Mouse (Mus musculus) midbrain, embryonic 11.5 days (tissue): Measurements from ENCODE around the gene Tex101. TPM values are rescaled to one million over a fixed set of nuclear protein-coding genes. Genes with fewer than 3 reads are reported as not detected.
A peak's percentile ranks its signal among the peaks of the same experiment; 100 is the strongest.
"Not testable (repeated sequence)": the region's sequence is repeated elsewhere in the genome, so short reads cannot be mapped to it uniquely, and the experiment has no call there.

Experiments
- ATAC-seq: fragments of 200-750 bp; cut with Nextera tagmentation; 2 replicates; pipeline ENCODE4 v1.8.0; 2017; ENCODE audit warnings: moderate TSS enrichment, moderate library complexity; ENCODE audit not compliant: low FRiP score
- DNase-seq: peaks from one replicate; pipeline ENCODE4 v3.0.0; 2015; ENCODE audit warnings: low spot score; ENCODE audit errors: missing footprints
- H3K27ac ChIP-seq: fragments of 300-500 bp; sonication (generic); 2 replicates; pipeline ENCODE4 v1.5.1; 2014; ENCODE audit warnings: low read depth, low read length
- H3K27me3 ChIP-seq: fragments of 300-500 bp; sonication (generic); 2 replicates; pipeline ENCODE4 v1.6.1; 2014; ENCODE audit warnings: mild to moderate bottlenecking, low read length, moderate library complexity, mixed read lengths; ENCODE audit not compliant: control insufficient read depth, insufficient read depth
- H3K36me3 ChIP-seq: fragments of 300-500 bp; sonication (generic); 2 replicates; pipeline ENCODE4 v1.6.1; 2014; ENCODE audit warnings: mild to moderate bottlenecking, low read length, moderate library complexity, mixed read lengths; ENCODE audit not compliant: control insufficient read depth, insufficient read depth
- H3K4me1 ChIP-seq: fragments of 300-500 bp; sonication (generic); 2 replicates; pipeline ENCODE4 v1.6.1; 2014; ENCODE audit warnings: low read length; ENCODE audit not compliant: control insufficient read depth, insufficient read depth
- H3K4me2 ChIP-seq: fragments of 300-500 bp; sonication (generic); 2 replicates; pipeline ENCODE4 v1.6.1; 2014; ENCODE audit warnings: mild to moderate bottlenecking, moderate library complexity
- H3K4me3 ChIP-seq: fragments of 300-500 bp; sonication (generic); 2 replicates; pipeline ENCODE4 v1.5.1; 2014; ENCODE audit warnings: low read depth, low read length
- H3K9ac ChIP-seq: fragments of 300-500 bp; sonication (generic); 2 replicates; pipeline ENCODE4 v1.6.1; 2014; ENCODE audit warnings: low read length
- H3K9me3 ChIP-seq: fragments of 300-500 bp; sonication (generic); 2 replicates; pipeline ENCODE4 v1.6.1; 2016; ENCODE audit warnings: low read length; ENCODE audit not compliant: control insufficient read depth
- WGBS: fragments of 180-500 bp; shearing (Covaris S2); extraction: QIAGEN DNeasy Blood & Tissue Kit; methylation state at CpG from one replicate; pipeline ENCODE4 v1.1.7; 2014; 5-methylcytosine and 5-hydroxymethylcytosine counted together
- polyA plus RNA-seq: library from polyadenylated mRNA; unstranded; fragments of >200 nt; fragmentation: Nextera tagmentation; extraction: Ambion mirVana; gene quantifications from 2 replicates; pipeline ENCODE4 v1.2.1, GENCODE M21; 2014

The Tex101 gene
- polyA plus RNA-seq, 1 experiment from 2014 or later, result not detected

- Histone ChIP-seq H3K27me3 (no peaks in the 10 kb centered on the region), H3K9me3 (no peaks in the 10 kb centered on the region), H3K4me3 (no peak overlapping the region), H3K4me2 (no peak overlapping the region), H3K4me1 (no peaks in the 10 kb centered on the region), H3K36me3 (no peaks in the 10 kb centered on the region), H3K9ac (no peak overlapping the region), H3K27ac (no peak overlapping the region)
- 83% methylated on average over 6 of the region's 6 CpGs for WGBS
- DNase-seq (no peak), ATAC-seq (no peak)
These were observed 53.5 kb downstream of the Tex101 start for GRCm38 (mm10) chr7:24622967-24623366.

- Histone ChIP-seq H3K36me3 (no peaks in the 10 kb centered on the region), H3K9ac (no peak overlapping the region), H3K27ac (no peak overlapping the region), H3K9me3 (no peaks in the 10 kb centered on the region), H3K4me2 (no peak overlapping the region), H3K4me1 (no peaks in the 10 kb centered on the region), H3K4me3 (no peak overlapping the region), H3K27me3 (no peaks in the 10 kb centered on the region)
- WGBS, result 90% methylated on average over 3 of the region's 3 CpGs
- ATAC-seq (no peak), DNase-seq (peak; percentile 80)
These were observed 55.3 kb downstream of the Tex101 start for GRCm38 (mm10) chr7:24621193-24621592.

DNA sequence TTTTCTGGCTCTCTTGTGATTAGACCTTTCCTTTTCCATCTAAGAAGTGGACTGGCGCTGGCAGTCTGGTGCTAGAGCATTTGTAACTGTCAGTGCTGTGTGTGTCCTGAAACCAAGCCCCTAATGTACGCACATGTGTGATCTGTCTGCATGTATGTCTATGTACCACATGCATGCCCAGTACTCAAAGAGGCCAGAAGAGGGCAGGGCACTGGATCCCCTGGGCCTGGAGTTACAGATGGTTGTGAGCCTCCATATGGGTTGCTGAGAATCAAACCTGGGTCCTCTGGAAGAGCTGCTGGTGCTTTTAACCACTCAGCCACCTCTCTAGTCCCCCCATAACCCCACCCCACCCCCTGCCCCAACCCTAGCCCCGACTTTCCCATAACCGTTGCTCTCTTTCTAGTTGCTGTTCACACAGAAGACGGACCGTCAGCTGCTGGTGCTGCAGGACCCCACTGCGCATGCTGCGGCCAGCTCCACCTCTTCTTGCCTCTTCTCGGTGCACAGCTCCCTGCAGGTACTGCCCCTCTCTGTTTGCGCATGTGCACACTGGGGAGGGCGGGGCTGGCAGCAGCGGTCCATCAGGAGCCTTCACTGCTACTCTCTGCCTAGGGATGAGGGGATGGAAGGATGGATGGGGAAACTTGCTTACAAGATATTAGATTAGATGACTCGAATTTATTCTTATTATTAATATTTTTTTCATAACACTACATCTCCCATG is 56.6 kb downstream of the Tex101 start:
- 53% methylated on average over 13 of the region's 13 CpGs for WGBS

GRCm38 (mm10) chr7:24618374-24618773 is 58.1 kb downstream of the Tex101 start:
- H3K27me3 ChIP-seq, DNase-seq, H3K36me3 ChIP-seq, H3K9ac ChIP-seq, H3K27ac ChIP-seq, H3K4me2 ChIP-seq, H3K4me3 ChIP-seq, ATAC-seq, H3K9me3 ChIP-seq, H3K4me1 ChIP-seq: not testable (repeated sequence)
- 88% methylated on average over 8 of the region's 8 CpGs for WGBS

More for the DNA sequence above, 56.6 kb downstream of the Tex101 start:
- H3K36me3 ChIP-seq, result no peaks in the 10 kb centered on the region
- DNase-seq, result peak; percentile 45
- H3K27ac ChIP-seq, result no peak overlapping the region
- ATAC-seq, result no peak
- H3K27me3 ChIP-seq, result no peaks in the 10 kb centered on the region
- no peaks in the 10 kb centered on the region for H3K9me3 ChIP-seq
- no peak overlapping the region for H3K4me3 ChIP-seq
- no peak overlapping the region for H3K9ac ChIP-seq
- H3K4me2 ChIP-seq, result no peak overlapping the region
- H3K4me1 ChIP-seq, result no peaks in the 10 kb centered on the region

Other genes with a start within 250 kb of the Tex101 start
- gene Irgc1, start 224.4 kb downstream of the Tex101 start, polyA plus RNA-seq, result not detected in 2 replicates
- 0.86 and 1.4 TPM in 2 replicates for gene Plaur, start 214.2 kb downstream of the Tex101 start, polyA plus RNA-seq
- 6.6 and 6.7 TPM in 2 replicates for gene Cadm4, start 194.7 kb downstream of the Tex101 start, polyA plus RNA-seq
- gene Zfp428, start 169.7 kb downstream of the Tex101 start, polyA plus RNA-seq, result 83.8 and 83.9 TPM in 2 replicates
- 0.55 and 0.59 TPM in 2 replicates for gene AC161166.1, start 164.2 kb downstream of the Tex101 start, polyA plus RNA-seq
- gene Irgq, start 146.0 kb downstream of the Tex101 start, polyA plus RNA-seq, result 13.4 and 14.0 TPM in 2 replicates
- not detected in 2 replicates for gene Pinlyp, start 130.6 kb downstream of the Tex101 start, polyA plus RNA-seq
- gene Xrcc1, start 130.4 kb downstream of the Tex101 start, polyA plus RNA-seq, result 91.9 and 101 TPM in 2 replicates
- gene Ethe1, start 89.1 kb downstream of the Tex101 start, polyA plus RNA-seq, result 18.8 and 19.6 TPM in 2 replicates
- gene Zfp575, start 89.0 kb downstream of the Tex101 start, polyA plus RNA-seq, result 1.0 and 1.4 TPM in 2 replicates
- 0.07 TPM in 1 of 2 replicates, not detected in the other for gene Phldb3, start 65.9 kb downstream of the Tex101 start, polyA plus RNA-seq
- 0.76 and 0.83 TPM in 2 replicates for gene Lypd3, start 40.1 kb downstream of the Tex101 start, polyA plus RNA-seq
- gene BC049730, start 32.6 kb upstream of the Tex101 start, polyA plus RNA-seq, result not detected in 2 replicates
- not detected in 2 replicates for gene Gm4763, start 50.2 kb upstream of the Tex101 start, polyA plus RNA-seq
- not detected in 2 replicates for gene Cd177, start 83.6 kb upstream of the Tex101 start, polyA plus RNA-seq
- gene Ceacam10, start 100.5 kb upstream of the Tex101 start, polyA plus RNA-seq, result not detected in 2 replicates
- 19.9 and 20.6 TPM in 2 replicates for gene Gm9844, start 185.5 kb upstream of the Tex101 start, polyA plus RNA-seq
- not detected in 2 replicates for gene Lypd4, start 193.3 kb upstream of the Tex101 start, polyA plus RNA-seq
- not detected in 2 replicates for gene Dmrtc2, start 193.4 kb upstream of the Tex101 start, polyA plus RNA-seq
- gene Rps19, start 207.7 kb upstream of the Tex101 start, polyA plus RNA-seq, result 1,753 and 1,929 TPM in 2 replicates
- gene Cd79a, start 220.7 kb upstream of the Tex101 start, polyA plus RNA-seq, result 0.12 and 0.14 TPM in 2 replicates
- 37.7 and 38.1 TPM in 2 replicates for gene Arhgef1, start 226.2 kb upstream of the Tex101 start, polyA plus RNA-seq